Mouse (Mus musculus) brain, embryonic 14.5 days (tissue): Measurements from ENCODE around the gene Hoxd8. TPM values are rescaled to one million over a fixed set of nuclear protein-coding genes. Genes with fewer than 3 reads are reported as not detected.

Experiments
- DNase-seq: peaks from one replicate; pipeline ENCODE4 v3.0.0-alpha.2; 2011; ENCODE audit warnings: low read depth
- CTCF ChIP-seq: fragments of 200-500 bp; IDR thresholded peaks from 2 replicates; pipeline ENCODE4 v1.5.1; 2012; ENCODE audit warnings: inconsistent platforms, mild to moderate bottlenecking, moderate library complexity, borderline replicate concordance; ENCODE audit not compliant: insufficient read depth, insufficient read length; ENCODE audit errors: extremely low read depth
- POLR2A ChIP-seq: fragments of 200-500 bp; IDR thresholded peaks from 2 replicates; pipeline ENCODE4 v1.6.1; 2012; ENCODE audit warnings: mild to moderate bottlenecking, inconsistent platforms, borderline replicate concordance; ENCODE audit not compliant: poor library complexity, insufficient read depth, insufficient read length, severe bottlenecking; ENCODE audit errors: extremely low read depth
- polyA plus RNA-seq: library from polyadenylated mRNA; depleted of rRNA; stranded (reverse); fragments of >200 nt; gene quantifications from 2 replicates; pipeline ENCODE4 v1.2.3, GENCODE M21; 2012

Hoxd8 gene
- polyA plus RNA-seq, 1 experiment: 1.6 TPM

GRCm38 (mm10) chr2:74691995-74692807, 12.2 kb upstream of the Hoxd8 start:
- TF ChIP-seq POLR2A (no peak), CTCF (no peak)

GRCm38 (mm10) chr2:74692808-74693431, 11.5 kb upstream of the Hoxd8 start:
- no peak for TF ChIP-seq POLR2A
- no peak for TF ChIP-seq CTCF
- DNase-seq: no peak

More at GRCm38 (mm10) chr2:74691995-74692807, 12.2 kb upstream of the Hoxd8 start:
- no peak for DNase-seq

GRCm38 (mm10) chr2:74693432-74693827, 11.0 kb upstream of the Hoxd8 start:
- TF ChIP-seq CTCF (no peak), POLR2A (no peak)
- DNase-seq: no peak

- DNase-seq: no peak
- TF ChIP-seq CTCF: peak; percentile 36; the same call in 1 of the 2 replicates
- no peak for TF ChIP-seq POLR2A
Measured at GRCm38 (mm10) chr2:74694066-74694465, 10.3 kb upstream of the Hoxd8 start.

- no peak for DNase-seq
- TF ChIP-seq POLR2A (no peak), CTCF (no peak)
Measured at GRCm38 (mm10) chr2:74695383-74695782, 9.0 kb upstream of the Hoxd8 start.

GRCm38 (mm10) chr2:74695813-74696430, 8.5 kb upstream of the Hoxd8 start:
- TF ChIP-seq CTCF: no peak
- TF ChIP-seq POLR2A: no peak

GRCm38 (mm10) chr2:74696442-74697335, 7.7 kb upstream of the Hoxd8 start:
- no peak for TF ChIP-seq POLR2A
- no peak for TF ChIP-seq CTCF
- no peak for DNase-seq

More at GRCm38 (mm10) chr2:74695813-74696430, 8.5 kb upstream of the Hoxd8 start:
- DNase-seq: no peak

GRCm38 (mm10) chr2:74697567-74698121, 6.8 kb upstream of the Hoxd8 start, which contains the start of gene Hoxd9:
TSS of gene Hoxd9 (plus strand) at chr2:74697727.
- peak; percentile 69 for DNase-seq
- TF ChIP-seq CTCF (peak; percentile 24; the same call in 1 of the 2 replicates), POLR2A (no peak)

GRCm38 (mm10) chr2:74698201-74699052, 6.0 kb upstream of the Hoxd8 start:
- DNase-seq: peak; percentile 52
- TF ChIP-seq CTCF (no peak), POLR2A (no peak)

GRCm38 (mm10) chr2:74699053-74699430, 5.4 kb upstream of the Hoxd8 start:
- no peak for TF ChIP-seq POLR2A
- TF ChIP-seq CTCF: no peak
- DNase-seq: no peak
